Mouse (Mus musculus): Measurements from ENCODE around the gene Ehbp1.

DNA sequence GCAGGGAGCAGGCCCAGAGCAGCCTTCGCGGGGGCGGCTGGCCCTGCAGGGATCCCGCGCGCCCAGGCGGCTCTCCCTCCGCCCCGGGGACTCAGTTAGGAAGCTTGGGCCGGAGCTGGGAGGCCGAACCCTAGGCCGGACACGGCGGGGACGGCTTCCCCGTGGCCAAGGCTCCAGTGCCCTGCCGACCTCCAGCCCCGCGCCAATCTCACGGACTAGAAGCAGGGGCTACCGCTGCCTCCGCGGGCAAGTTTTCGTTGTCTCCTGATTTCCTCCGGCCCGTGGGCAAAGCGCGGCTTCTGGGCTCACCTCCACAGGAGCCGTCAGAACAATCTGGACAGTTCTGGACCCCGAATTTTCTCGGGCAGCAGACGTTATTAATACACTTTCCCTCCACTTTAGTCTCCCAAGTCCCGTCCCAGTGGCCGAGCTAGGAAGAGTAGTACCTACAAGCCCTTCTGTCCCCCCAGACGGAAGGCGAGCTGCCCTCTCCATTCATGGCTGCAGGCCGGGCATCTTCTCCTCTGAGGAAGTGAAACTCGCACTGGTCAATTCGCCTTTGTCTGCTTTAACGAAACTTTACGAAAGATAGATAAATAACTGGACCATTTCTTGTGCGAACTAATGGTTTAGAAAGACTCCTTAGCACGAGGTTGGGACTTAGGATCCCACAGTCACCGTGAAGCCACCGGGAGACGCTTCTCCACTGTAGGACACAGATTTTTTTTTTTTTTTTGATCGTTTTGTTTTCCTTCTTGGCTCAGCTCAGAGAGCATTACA is 348.3 kb downstream of the Ehbp1 start:
- TF ChIP-seq GATA1 (IDR thresholded peaks at IDR 0.05; ENCODE audit: low read length) (no peak), TAL1 (IDR thresholded peaks at IDR 0.05; ENCODE audit: low read length) (no peak)

Measured in erythroblast, embryonic 14.5 days (primary cell).